ENCODE assay signal across 32 mouse cellular contexts in the genomic region with DNA sequence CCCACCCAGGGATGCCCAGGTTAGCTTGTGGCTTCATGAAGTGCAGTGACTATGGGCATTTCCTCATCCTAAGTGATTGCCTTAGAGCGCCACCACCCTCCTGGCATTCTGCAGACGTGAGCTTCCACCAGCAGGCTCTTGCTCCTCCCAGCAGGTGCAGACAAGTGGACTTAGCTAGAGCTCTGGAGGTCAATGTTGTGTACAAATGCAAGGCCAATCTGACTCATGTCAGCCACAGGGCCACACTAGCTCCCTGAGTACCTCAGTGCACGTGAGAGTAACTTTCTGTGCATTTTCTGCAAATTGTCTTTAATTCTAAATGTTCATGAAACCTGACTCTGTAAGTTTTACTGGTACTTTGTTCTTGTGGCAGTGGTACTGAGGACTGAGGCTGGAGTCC. TPM values are rescaled to one million over a fixed set of nuclear protein-coding genes. Genes with fewer than 3 reads are reported as not detected.
DNase-seq lines count a peak whose midpoint lies in the region; ATAC-seq lines count a peak whose summit lies in the region.
"Had no signal": no experiment of that assay in that cellular context is flagged by ENCODE, and none has a peak within 500 bp of the region (broad histone marks: within the 10 kb centered on the region; RNA-seq: fewer than 3 reads in every experiment).

No protein-coding gene starts in this region.

- H3K36me3 ChIP-seq in midbrain, embryonic 11.5 days (ENCODE audit: control insufficient read depth, insufficient read depth, low read length) = no peaks in the 10 kb centered on the region
- peaks cover 3% of the 10 kb centered on the region; the same call in 1 of the 2 replicates for H3K36me3 ChIP-seq in midbrain, embryonic 13.5 days
- H3K36me3 ChIP-seq: embryonic facial prominence, embryonic 12.5 days; embryonic facial prominence, embryonic 15.5 days; hindbrain, embryonic 12.5 days; hindbrain, embryonic 15.5 days had no signal

- H3K9ac ChIP-seq in midbrain, embryonic 11.5 days (ENCODE audit: low read length) = no peak overlapping the region
- H3K9ac ChIP-seq in midbrain, embryonic 13.5 days (replicated peaks) = no peak overlapping the region
- H3K9ac ChIP-seq: embryonic facial prominence, embryonic 12.5 days; embryonic facial prominence, embryonic 15.5 days; forebrain, postnatal 0 days; hindbrain, embryonic 12.5 days; hindbrain, embryonic 15.5 days had no signal

- DNase-seq in adrenal gland, adult (ENCODE audit: inconsistent age in 2 of 2, low spot score in 1 of 2) = peak; percentile 23 to 61
- no peak for DNase-seq in adrenal gland, postnatal 25 days
- DNase-seq in adrenal gland, postnatal 14 days = peak; percentile 36
- DNase-seq in adrenal gland, postnatal 4 days (ENCODE audit: low spot score in 2 of 2) = no peak
- DNase-seq in kidney, adult 8-10 months = peak; percentile 4 to 12
- DNase-seq in kidney, postnatal 14 days = no peak
- DNase-seq in midbrain, embryonic 11.5 days (ENCODE audit: low spot score, missing footprints) = peak; percentile 64
- DNase-seq: cerebellum, adult 11 months; cerebellum, adult 2 months; cerebellum, adult 9-11 months; cerebellum, postnatal 25 days; gastrocnemius, adult 2 months; gastrocnemius, postnatal 14 days; heart, adult 11 months had no signal

- no peak overlapping the region for H3K27ac ChIP-seq in midbrain, embryonic 11.5 days (ENCODE audit: low read depth, low read length)
- no peak overlapping the region for H3K27ac ChIP-seq in midbrain, embryonic 13.5 days
- H3K27ac ChIP-seq: embryonic facial prominence, embryonic 12.5 days; embryonic facial prominence, embryonic 15.5 days; gastrocnemius, adult 2 months; hindbrain, embryonic 12.5 days; hindbrain, embryonic 15.5 days had no signal

- H3K9me3 ChIP-seq in midbrain, embryonic 11.5 days (ENCODE audit: control insufficient read depth, low read length) = no peaks in the 10 kb centered on the region
- no peaks in the 10 kb centered on the region for H3K9me3 ChIP-seq in midbrain, embryonic 13.5 days
- H3K9me3 ChIP-seq: embryonic facial prominence, embryonic 12.5 days; embryonic facial prominence, embryonic 15.5 days; hindbrain, embryonic 12.5 days; hindbrain, embryonic 15.5 days had no signal

- no peak overlapping the region for H3K4me2 ChIP-seq in midbrain, embryonic 11.5 days
- H3K4me2 ChIP-seq in midbrain, embryonic 13.5 days (replicated peaks) = no peak overlapping the region
- H3K4me2 ChIP-seq: embryonic facial prominence, embryonic 12.5 days; embryonic facial prominence, embryonic 15.5 days; heart, embryonic 11.5 days; hindbrain, embryonic 12.5 days; hindbrain, embryonic 15.5 days had no signal

- H3K27me3 ChIP-seq in midbrain, embryonic 11.5 days (ENCODE audit: control insufficient read depth, insufficient read depth, low read length) = no peaks in the 10 kb centered on the region
- no peaks in the 10 kb centered on the region for H3K27me3 ChIP-seq in midbrain, embryonic 13.5 days
- H3K27me3 ChIP-seq: embryonic facial prominence, embryonic 12.5 days; embryonic facial prominence, embryonic 15.5 days; hindbrain, embryonic 12.5 days; hindbrain, embryonic 15.5 days had no signal

- 80% methylated on average over 3 of the region's 3 CpGs for WGBS in midbrain, embryonic 11.5 days
- 80% methylated on average over 3 of the region's 3 CpGs for WGBS in midbrain, embryonic 13.5 days

- ATAC-seq in midbrain, embryonic 11.5 days (ENCODE audit: low FRiP score) = no peak
- no peak for ATAC-seq in midbrain, embryonic 13.5 days
- ATAC-seq: activated CD4-positive, CD25-positive, alpha-beta regulatory T cell, adult 4 months; forebrain, embryonic 14.5 days; forebrain, postnatal 0 days had no signal

- no peak overlapping the region for H3K4me3 ChIP-seq in midbrain, embryonic 11.5 days (ENCODE audit: low read depth, low read length)
- H3K4me3 ChIP-seq in midbrain, embryonic 13.5 days (replicated peaks) = no peak overlapping the region
- H3K4me3 ChIP-seq: embryonic facial prominence, embryonic 12.5 days; embryonic facial prominence, embryonic 15.5 days; gastrocnemius, adult 2 months; hindbrain, embryonic 12.5 days; hindbrain, embryonic 15.5 days had no signal

- no peaks in the 10 kb centered on the region for H3K4me1 ChIP-seq in midbrain, embryonic 11.5 days (ENCODE audit: control insufficient read depth, insufficient read depth, low read length)
- H3K4me1 ChIP-seq in midbrain, embryonic 13.5 days (replicated peaks) = no peaks in the 10 kb centered on the region
- H3K4me1 ChIP-seq: embryonic facial prominence, embryonic 12.5 days; embryonic facial prominence, embryonic 15.5 days; hindbrain, embryonic 12.5 days; hindbrain, embryonic 15.5 days had no signal

RNA-seq across cellular contexts. Expression of gene Gm1123, which starts 19.2 kb away (rescaled TPM):
- total RNA-seq in adrenal gland, postnatal 25 days (2021) = not detected in 2 replicates
- not detected in 2 replicates for total RNA-seq in adrenal gland, postnatal 14 days (2021)
- total RNA-seq in adrenal gland, postnatal 4 days (2021) = not detected
- 0.08 TPM in 1 of 2 replicates, not detected in the other for polyA plus RNA-seq in midbrain, embryonic 11.5 days (2014; fragmentation: Nextera tagmentation; extraction: Ambion mirVana)
- polyA plus RNA-seq in midbrain, embryonic 13.5 days (2015; fragmentation: Nextera tagmentation; extraction: Ambion mirVana) = 0.09 and 0.26 TPM in 2 replicates
- total RNA-seq: adrenal gland, postnatal 36 days; common myeloid progenitor, adult 5-6 weeks; ES-E14; gastrocnemius, adult 2 months; gastrocnemius, postnatal 14 days; gastrocnemius, postnatal 4 days; heart, adult 8-10 months; heart, postnatal 25 days; hematopoietic stem cell, adult 5-6 weeks had no signal
- polyA plus RNA-seq: embryonic facial prominence, embryonic 12.5 days; embryonic facial prominence, embryonic 15.5 days; forebrain, embryonic 11.5 days; forebrain, embryonic 14.5 days; forebrain, postnatal 0 days; frontal cortex, adult 2 months; hindbrain, embryonic 12.5 days had no signal

RNA-seq across cellular contexts. Expression of gene Faim, which starts 30.1 kb away (rescaled TPM):
- 25.5 and 29.5 TPM in 2 replicates for total RNA-seq in adrenal gland, postnatal 25 days (2021)
- 27.8 and 31.9 TPM in 2 replicates for total RNA-seq in adrenal gland, postnatal 14 days (2021)
- 10 to 100 TPM; 26.4 to 27.0 TPM for total RNA-seq in adrenal gland, postnatal 4 days (2021)
- polyA plus RNA-seq in midbrain, embryonic 11.5 days (2014; fragmentation: Nextera tagmentation; extraction: Ambion mirVana) = 87.3 and 91.8 TPM in 2 replicates
- polyA plus RNA-seq in midbrain, embryonic 13.5 days (2015; fragmentation: Nextera tagmentation; extraction: Ambion mirVana) = 105 and 107 TPM in 2 replicates

Comparison
In these comparisons a context has a peak if more than half of its experiments do, and no peak if none do; other contexts are left out.
1. DNase-seq: peak in adrenal gland, adult (2 of 2), adrenal gland, postnatal 14 days (single experiment), kidney, adult 8-10 months (2 of 2) and midbrain, embryonic 11.5 days (single experiment); none in adrenal gland, postnatal 25 days (single experiment), adrenal gland, postnatal 4 days (0 of 2) and kidney, postnatal 14 days (single experiment).